Mouse (Mus musculus) neural tube, embryonic 12.5 days (tissue): ENCODE measurements at regions not wholly inside any gene's neighbourhood (a gene's known extent, or its start where the extent isn't known, plus 50 kb on each side); places are given as distances from the start of the nearest gene placed in this dataset.
A peak's percentile ranks its signal among the peaks of the same experiment; 100 is the strongest.

Experiments used
- ATAC-seq: fragments of 200-750 bp; cut with Nextera tagmentation; 2 replicates; pipeline ENCODE4 v1.8.0; 2017; ENCODE audit warnings: low read depth, mild to moderate bottlenecking, moderate TSS enrichment, moderate library complexity; ENCODE audit not compliant: low FRiP score
- H3K27ac ChIP-seq: fragments of 300-500 bp; sonication (generic); 2 replicates; pipeline ENCODE4 v1.5.1; 2016
- H3K27me3 ChIP-seq: fragments of 300-500 bp; sonication (generic); replicated peaks from 2 replicates; pipeline ENCODE4 v1.6.1; 2016; ENCODE audit warnings: mild to moderate bottlenecking
- H3K36me3 ChIP-seq: fragments of 300-500 bp; sonication (generic); 2 replicates; pipeline ENCODE4 v1.6.1; 2016; ENCODE audit warnings: mild to moderate bottlenecking
- H3K4me1 ChIP-seq: fragments of 300-500 bp; sonication (generic); 2 replicates; pipeline ENCODE4 v1.6.1; 2016
- H3K4me2 ChIP-seq: fragments of 300-500 bp; sonication (generic); replicated peaks from 2 replicates; pipeline ENCODE4 v1.6.1; 2016; ENCODE audit warnings: mild to moderate bottlenecking
- H3K4me3 ChIP-seq: fragments of 300-500 bp; sonication (generic); 2 replicates; pipeline ENCODE4 v1.5.1; 2016
- H3K9ac ChIP-seq: fragments of 300-500 bp; sonication (generic); 2 replicates; pipeline ENCODE4 v1.6.1; 2016; ENCODE audit warnings: mild to moderate bottlenecking
- H3K9me3 ChIP-seq: fragments of 300-500 bp; sonication (generic); 2 replicates; pipeline ENCODE4 v1.6.1; 2016; ENCODE audit warnings: mild to moderate bottlenecking
- WGBS: fragments of 180-500 bp; shearing (Covaris S2); methylation state at CpG from one replicate; pipeline ENCODE4 v1.1.7; 2016; 5-methylcytosine and 5-hydroxymethylcytosine counted together

DNA sequence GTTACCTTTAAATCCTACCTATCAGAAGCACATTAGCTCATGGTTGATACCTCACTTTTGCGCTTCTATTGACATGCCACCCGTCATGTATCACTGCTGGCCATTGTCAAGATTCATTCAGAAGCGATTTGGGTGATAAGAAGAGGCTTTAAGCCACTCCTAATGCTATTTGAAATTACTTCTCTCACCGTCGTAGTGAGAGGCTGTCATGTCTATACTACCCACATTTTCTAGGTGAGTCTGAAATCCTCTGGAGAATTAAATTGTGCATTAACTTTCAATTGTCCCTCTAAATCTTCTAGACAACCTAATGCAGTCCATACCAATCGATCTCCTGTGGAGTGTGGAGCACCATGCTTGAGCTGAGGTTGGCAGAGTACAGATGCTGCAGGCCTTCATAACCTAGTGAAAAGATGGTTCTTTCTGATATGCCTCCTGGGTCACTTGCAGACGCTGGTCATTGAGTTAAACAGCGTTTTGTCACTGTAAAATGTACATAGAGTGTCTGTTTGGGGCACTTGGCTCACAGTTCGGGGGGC lies 312.5 kb downstream of the Hace1 start:
- peak; percentile 65 for ATAC-seq
- H3K9me3 ChIP-seq = no peaks in the 10 kb centered on the region
- no peak overlapping the region for H3K4me3 ChIP-seq
- H3K27ac ChIP-seq = no peak overlapping the region
- 78% methylated on average over 9 of the region's 9 CpGs for WGBS
- no peak overlapping the region for H3K9ac ChIP-seq
- no peaks in the 10 kb centered on the region for H3K27me3 ChIP-seq
- H3K4me1 ChIP-seq = 0 out of 2 replicates have a peak, but pooled peaks cover 2% of the 10 kb centered on the region
- H3K4me2 ChIP-seq = no peak overlapping the region
- no peaks in the 10 kb centered on the region for H3K36me3 ChIP-seq

DNA sequence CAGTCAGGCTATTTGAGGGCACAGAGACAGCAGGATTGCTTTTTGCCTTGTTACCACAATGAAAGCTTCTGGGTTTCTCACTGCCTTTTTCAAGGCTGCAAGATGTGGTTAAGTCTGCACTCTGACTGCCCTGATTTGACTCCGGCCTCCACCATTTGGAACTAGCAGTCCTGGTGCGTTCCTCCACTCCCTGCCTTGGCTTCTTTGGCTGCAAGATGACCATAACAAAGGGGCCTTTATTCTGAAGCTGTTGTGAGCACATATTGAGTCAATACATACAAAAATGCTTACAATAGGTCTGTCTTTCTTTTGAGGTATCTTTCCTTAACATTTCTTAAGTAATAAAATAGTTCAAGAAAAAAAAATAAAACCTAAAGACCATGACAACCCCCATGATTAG lies 314.8 kb downstream of the Hace1 start:
- 45% methylated on average over 2 of the region's 2 CpGs for WGBS
- 0 out of 2 replicates have a peak, but pooled peaks cover 2% of the 10 kb centered on the region for H3K4me1 ChIP-seq
- no peaks in the 10 kb centered on the region for H3K9me3 ChIP-seq
- no peak overlapping the region for H3K9ac ChIP-seq
- H3K27me3 ChIP-seq = no peaks in the 10 kb centered on the region
- no peak overlapping the region for H3K4me2 ChIP-seq
- ATAC-seq = no peak
- H3K36me3 ChIP-seq = no peaks in the 10 kb centered on the region
- H3K4me3 ChIP-seq = no peak overlapping the region
- no peak overlapping the region for H3K27ac ChIP-seq

DNA sequence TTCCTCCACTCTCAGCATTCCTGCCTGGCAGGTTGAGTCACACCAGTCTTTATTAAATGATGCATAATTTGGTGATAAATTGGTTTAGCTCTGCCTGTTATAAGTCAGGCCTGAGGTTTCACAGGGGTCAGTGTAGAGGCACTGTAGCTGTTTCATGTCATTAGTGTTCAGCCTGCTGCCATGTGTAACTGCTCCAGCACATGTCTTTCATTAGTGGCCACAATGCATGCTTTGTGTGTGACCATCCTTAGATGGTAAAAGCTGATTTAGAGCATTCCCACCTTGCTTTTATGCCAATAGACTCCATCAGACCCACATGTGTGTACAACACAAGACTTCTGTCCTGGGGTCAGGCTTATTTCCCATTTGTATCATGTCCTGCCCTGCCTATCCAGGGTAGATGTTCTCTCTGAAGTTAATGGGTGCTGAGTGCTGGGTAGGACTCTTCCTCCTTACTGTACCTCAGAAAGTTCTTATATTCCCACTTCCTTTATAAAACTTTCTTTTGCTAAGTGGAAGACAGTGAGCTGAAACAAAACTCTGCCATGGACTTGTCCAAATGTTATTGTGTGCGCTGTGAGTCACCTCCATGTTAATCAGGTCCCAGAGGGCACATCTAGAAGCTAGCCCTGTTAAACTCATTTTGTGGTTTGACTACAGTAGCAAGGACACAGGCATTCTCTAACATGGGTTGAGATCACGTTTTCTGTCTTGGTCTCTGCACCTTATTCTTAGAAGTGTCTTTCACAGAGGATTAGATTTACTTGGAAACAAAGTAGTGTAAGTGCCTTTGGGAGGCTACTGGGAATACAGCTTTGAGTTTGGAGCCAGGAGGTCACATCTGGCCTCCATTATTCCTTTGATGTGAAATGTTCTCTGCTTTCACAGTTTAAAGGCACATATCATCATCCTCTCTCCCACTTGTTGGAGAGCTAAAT lies 316.5 kb downstream of the Hace1 start:
- Histone ChIP-seq H3K9ac (no peak overlapping the region), H3K9me3 (no peaks in the 10 kb centered on the region), H3K27ac (no peak overlapping the region), H3K4me1 (0 out of 2 replicates have a peak, but pooled peaks cover 2% of the 10 kb centered on the region), H3K4me3 (no peak overlapping the region), H3K4me2 (no peak overlapping the region), H3K36me3 (no peaks in the 10 kb centered on the region), H3K27me3 (no peaks in the 10 kb centered on the region)
- 76% methylated on average over 2 of the region's 2 CpGs for WGBS
- no peak for ATAC-seq

DNA sequence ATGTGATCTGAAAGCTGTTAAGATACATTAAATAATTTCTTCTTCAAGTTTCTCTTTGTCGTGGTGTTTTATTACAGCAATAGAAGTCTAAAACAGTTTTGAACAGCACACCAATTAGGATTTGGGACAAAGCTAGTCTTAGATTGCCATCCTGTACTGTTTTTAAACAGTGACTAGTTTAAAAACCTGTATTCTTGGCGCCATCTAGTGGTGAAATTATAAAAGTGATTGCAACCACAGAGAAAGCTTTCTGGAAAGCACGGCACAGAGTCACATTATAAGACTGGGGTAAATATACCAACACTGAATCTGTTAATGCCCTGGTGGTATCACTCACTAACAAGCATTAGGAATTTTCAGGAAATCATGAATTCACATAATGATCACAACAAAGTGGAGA lies 339.3 kb downstream of the Hace1 start:
- Histone ChIP-seq H3K27ac (no peak overlapping the region), H3K27me3 (no peaks in the 10 kb centered on the region), H3K4me1 (no peaks in the 10 kb centered on the region), H3K9me3 (no peaks in the 10 kb centered on the region), H3K4me2 (no peak overlapping the region), H3K9ac (no peak overlapping the region), H3K36me3 (no peaks in the 10 kb centered on the region), H3K4me3 (no peak overlapping the region)
- no peak for ATAC-seq
- 23% methylated on average over 3 of the region's 3 CpGs for WGBS

DNA sequence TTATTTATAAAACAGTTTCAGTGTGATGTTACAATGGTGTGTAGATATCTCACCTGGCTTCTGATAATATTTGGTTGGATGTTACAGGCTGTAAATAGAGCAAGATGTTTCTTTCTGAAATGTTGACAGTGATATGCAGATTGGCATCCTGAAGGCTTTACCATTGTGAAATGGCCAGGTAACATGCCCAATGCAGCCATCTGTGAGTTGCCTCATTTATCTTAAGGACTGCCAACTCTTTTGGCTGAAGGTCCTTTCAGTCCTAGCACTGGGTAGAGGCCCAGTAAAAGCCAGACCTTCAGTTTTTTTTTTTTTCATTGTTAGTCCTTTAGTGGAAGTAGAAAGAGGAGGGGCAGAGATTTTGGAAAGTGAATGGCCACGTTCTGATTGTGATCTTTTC lies 348.1 kb downstream of the Hace1 start:
- H3K4me2 ChIP-seq = no peak overlapping the region
- 52% methylated on average over 1 of the region's 1 CpGs for WGBS
- H3K27ac ChIP-seq = no peak overlapping the region
- no peaks in the 10 kb centered on the region for H3K4me1 ChIP-seq
- H3K9me3 ChIP-seq = no peaks in the 10 kb centered on the region
- H3K4me3 ChIP-seq = no peak overlapping the region
- no peak for ATAC-seq
- H3K36me3 ChIP-seq = no peaks in the 10 kb centered on the region
- no peaks in the 10 kb centered on the region for H3K27me3 ChIP-seq
- no peak overlapping the region for H3K9ac ChIP-seq

DNA sequence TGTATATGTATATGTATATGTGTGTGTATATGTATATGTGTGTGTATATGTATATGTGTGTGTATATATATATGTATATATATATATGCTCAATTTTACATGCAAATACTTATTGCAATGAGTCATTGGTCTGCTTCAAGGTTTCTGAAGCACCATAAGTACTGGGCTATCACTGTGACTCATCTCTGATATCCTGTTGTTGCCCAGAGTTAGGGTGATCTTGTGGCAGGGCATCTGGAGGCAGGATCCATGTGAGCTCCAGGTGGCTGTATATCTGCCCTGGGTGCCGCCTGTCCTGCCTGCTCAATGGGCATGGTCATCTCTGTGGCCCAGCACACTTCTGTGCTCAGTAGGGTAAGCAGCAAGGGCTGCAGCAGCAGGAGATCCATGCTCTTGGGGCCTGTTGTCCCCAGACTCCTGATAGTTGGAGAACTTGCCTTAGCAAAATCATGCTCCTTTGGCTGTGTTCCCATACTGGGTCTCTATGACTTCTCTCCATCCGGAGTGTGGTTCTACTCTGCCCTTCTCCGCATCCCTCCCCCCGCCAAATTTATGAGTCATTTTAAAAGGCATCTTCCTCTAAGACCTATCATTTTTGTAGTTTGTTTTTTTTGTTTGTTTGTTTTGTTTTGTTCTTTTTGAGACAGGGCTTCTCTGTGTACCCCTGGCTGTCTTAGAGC lies 356.1 kb downstream of the Hace1 start:
- no peaks in the 10 kb centered on the region for H3K9me3 ChIP-seq
- no peaks in the 10 kb centered on the region for H3K36me3 ChIP-seq
- no peak overlapping the region for H3K4me3 ChIP-seq
- H3K4me2 ChIP-seq = no peak overlapping the region
- 90% methylated on average over 4 of the region's 4 CpGs for WGBS
- H3K27me3 ChIP-seq = no peaks in the 10 kb centered on the region
- ATAC-seq = no peak
- H3K9ac ChIP-seq = no peak overlapping the region
- H3K27ac ChIP-seq = no peak overlapping the region
- no peaks in the 10 kb centered on the region for H3K4me1 ChIP-seq

DNA sequence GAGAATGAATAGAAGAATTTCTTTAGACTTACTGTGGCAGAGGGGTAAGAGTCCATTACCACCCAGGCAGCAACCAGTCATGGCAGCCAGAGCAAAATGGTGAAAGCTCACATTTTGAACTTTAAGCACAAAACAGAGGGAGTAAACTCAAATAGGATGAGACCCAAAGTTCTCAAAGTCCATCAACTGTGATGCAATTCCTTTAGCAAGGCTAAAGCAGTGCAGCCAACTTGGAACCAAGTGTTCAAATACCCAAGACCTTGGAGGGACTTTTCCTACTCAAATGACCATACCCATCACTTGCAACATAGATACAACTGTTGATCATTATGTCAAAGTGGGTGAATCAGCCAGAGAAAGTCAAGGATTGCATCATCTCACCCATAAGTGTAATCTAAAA lies 380.1 kb downstream of the Hace1 start:
- Histone ChIP-seq H3K9me3 (no peaks in the 10 kb centered on the region), H3K9ac (no peak overlapping the region), H3K4me3 (no peak overlapping the region), H3K27ac (no peak overlapping the region), H3K27me3 (no peaks in the 10 kb centered on the region), H3K4me1 (no peaks in the 10 kb centered on the region), H3K36me3 (no peaks in the 10 kb centered on the region), H3K4me2 (no peak overlapping the region)
- no peak for ATAC-seq

DNA sequence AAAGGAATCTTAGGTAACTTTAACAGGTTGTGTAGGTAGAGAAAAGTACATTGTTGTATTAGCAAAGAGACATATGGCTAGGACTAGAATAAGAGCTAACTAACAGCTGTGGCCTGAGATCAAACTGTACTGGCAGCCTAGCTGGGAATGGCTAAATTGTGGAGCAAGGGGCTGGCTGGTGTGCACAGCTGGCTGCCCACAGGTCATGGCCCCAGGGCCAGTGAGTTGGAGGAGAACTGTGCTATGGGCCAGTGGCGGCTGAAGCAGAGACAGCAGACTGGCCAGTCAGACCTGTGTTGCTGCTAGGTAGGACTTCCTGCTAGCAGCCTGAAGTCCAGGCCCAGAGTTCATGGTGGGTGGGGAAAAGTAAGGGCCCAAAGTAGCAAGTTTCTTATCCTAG lies 394.6 kb downstream of the Hace1 start:
- no peak overlapping the region for H3K9ac ChIP-seq
- no peak overlapping the region for H3K4me2 ChIP-seq
- H3K36me3 ChIP-seq = no peaks in the 10 kb centered on the region
- no peak for ATAC-seq
- H3K4me1 ChIP-seq = no peaks in the 10 kb centered on the region
- no peaks in the 10 kb centered on the region for H3K9me3 ChIP-seq
- no peak overlapping the region for H3K4me3 ChIP-seq
- no peaks in the 10 kb centered on the region for H3K27me3 ChIP-seq
- H3K27ac ChIP-seq = no peak overlapping the region
- 64% methylated on average over 1 of the region's 1 CpGs for WGBS

DNA sequence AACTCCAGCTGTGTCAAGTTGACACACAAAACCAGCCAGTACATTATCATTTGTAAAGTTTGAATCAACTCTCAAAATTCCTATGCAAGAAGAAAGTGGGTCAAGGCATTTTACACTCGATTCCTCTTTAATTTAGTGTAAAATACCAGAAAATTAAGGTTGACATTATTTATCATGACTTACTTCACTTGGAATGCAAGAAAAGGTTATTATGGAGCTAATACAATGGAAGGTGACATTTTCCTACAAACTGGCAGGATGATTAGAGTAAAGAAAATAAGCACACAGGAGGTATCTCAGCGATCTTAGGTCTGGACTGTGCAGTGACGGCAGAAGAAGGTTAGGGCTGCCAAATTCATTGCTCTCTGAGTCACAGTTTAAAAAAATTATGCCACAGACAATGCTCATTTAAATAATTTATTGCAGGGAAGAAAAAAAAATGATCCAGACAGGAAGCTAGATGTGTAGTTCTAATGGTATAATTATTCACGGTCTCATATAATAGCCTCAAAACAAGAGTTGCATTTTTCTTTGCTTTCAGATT lies 405.2 kb downstream of the Hace1 start:
- Histone ChIP-seq H3K9ac (no peak overlapping the region), H3K27me3 (no peaks in the 10 kb centered on the region), H3K4me3 (no peak overlapping the region), H3K27ac (no peak overlapping the region), H3K36me3 (no peaks in the 10 kb centered on the region), H3K4me1 (no peaks in the 10 kb centered on the region), H3K4me2 (no peak overlapping the region), H3K9me3 (no peaks in the 10 kb centered on the region)
- no peak for ATAC-seq
- 59% methylated on average over 4 of the region's 4 CpGs for WGBS

DNA sequence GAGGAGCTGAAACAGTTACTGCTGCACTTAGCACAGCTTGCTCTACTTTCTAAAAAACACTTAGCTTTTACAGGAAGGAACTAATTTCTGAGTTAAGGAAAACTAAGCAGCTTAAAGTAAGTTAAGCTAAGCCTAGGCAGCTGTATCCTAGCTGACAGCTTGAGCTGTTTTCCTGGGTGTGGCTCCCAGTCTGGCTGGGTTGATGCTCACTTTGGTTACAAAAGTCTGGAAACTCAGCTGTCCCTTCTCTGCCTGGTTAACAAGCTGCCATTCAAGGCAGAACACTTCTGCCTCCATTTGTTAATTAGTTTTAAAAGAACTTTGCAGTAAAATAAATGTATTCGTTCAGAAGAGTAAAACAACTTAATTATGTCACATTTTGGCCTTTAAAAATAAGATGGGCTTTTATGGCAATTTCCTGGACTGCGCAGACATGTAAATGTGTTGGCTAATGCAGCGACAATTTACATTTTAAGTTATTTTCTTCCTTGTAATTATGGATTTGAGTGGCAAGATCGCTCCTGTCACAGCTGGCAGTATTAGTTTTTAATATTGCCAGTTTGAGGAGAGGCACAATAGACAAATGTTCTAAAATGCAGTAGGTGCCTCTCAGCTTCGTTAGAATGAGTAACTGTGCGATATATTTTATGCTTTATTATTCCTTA lies 406.2 kb downstream of the Hace1 start:
- WGBS = 77% methylated on average over 6 of the region's 6 CpGs
- ATAC-seq = no peak
- H3K36me3 ChIP-seq = no peaks in the 10 kb centered on the region

DNA sequence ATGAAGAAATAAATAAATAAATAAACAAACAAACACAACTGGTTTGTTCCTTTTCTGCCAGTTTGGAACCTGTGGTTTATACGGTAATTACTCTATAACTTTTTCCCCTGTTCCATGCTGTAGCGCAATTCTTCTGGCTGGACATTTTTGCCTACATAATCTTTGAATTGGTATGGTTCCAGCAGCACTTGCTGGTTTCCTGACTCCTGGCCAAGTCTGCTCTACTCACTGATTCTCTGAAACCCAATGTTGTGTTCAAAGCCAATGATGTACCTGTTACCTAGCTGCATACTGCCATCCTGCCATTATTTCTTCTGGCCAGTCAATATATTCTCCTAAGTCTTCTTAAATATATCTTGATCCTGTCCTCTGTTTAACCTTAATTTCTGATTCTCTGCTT lies 408.7 kb downstream of the Hace1 start:
- no peak for ATAC-seq
- no peaks in the 10 kb centered on the region for H3K27me3 ChIP-seq
- no peak overlapping the region for H3K27ac ChIP-seq
- no peak overlapping the region for H3K4me2 ChIP-seq
- H3K36me3 ChIP-seq = no peaks in the 10 kb centered on the region
- H3K9ac ChIP-seq = no peak overlapping the region
- H3K4me3 ChIP-seq = no peak overlapping the region
- H3K4me1 ChIP-seq = no peaks in the 10 kb centered on the region
- no peaks in the 10 kb centered on the region for H3K9me3 ChIP-seq
- WGBS = 93% methylated on average over 2 of the region's 2 CpGs

More for the DNA sequence above, 406.2 kb downstream of the Hace1 start:
- Histone ChIP-seq H3K27ac (no peak overlapping the region), H3K9ac (no peak overlapping the region), H3K4me2 (no peak overlapping the region), H3K27me3 (no peaks in the 10 kb centered on the region), H3K9me3 (no peaks in the 10 kb centered on the region), H3K4me1 (no peaks in the 10 kb centered on the region), H3K4me3 (no peak overlapping the region)

DNA sequence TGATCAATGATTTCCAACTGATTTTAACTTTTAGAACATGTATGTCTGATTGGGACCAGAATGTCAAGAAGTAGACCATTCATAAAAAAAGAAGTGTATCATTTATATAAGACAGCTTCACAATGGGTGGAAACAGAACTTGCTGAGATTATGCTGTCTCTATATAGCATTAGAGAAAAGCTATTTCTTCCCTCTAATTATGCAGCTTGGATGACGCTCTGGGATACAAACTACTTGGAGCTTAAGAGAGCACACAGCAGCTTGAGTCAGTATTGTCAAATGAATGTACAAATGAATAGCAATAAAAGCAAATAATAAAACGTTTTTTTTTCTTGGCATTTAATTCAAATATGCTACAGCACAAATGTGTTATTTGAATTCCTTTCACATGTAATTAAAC lies 428.7 kb downstream of the Hace1 start:
- Histone ChIP-seq H3K27ac (no peak overlapping the region), H3K4me3 (no peak overlapping the region), H3K9ac (no peak overlapping the region), H3K27me3 (no peaks in the 10 kb centered on the region), H3K4me1 (no peaks in the 10 kb centered on the region), H3K9me3 (no peaks in the 10 kb centered on the region), H3K4me2 (no peak overlapping the region), H3K36me3 (no peaks in the 10 kb centered on the region)
- 54% methylated on average over 2 of the region's 2 CpGs for WGBS
- no peak for ATAC-seq
